Mouse (Mus musculus) cortical plate, adult 2 months (tissue): ENCODE measurements around the gene Ap1s3.

Experiments used
- CTCF ChIP-seq: fragments of 200-500 bp; IDR thresholded peaks from 2 replicates; pipeline ENCODE4 v1.5.1; 2011; ENCODE audit warnings: mild to moderate bottlenecking, control low read depth, low read length; ENCODE audit not compliant: insufficient read depth; ENCODE audit errors: extremely low read depth
- POLR2A ChIP-seq: fragments of 200-500 bp; IDR thresholded peaks from 2 replicates; pipeline ENCODE4 v1.6.1; 2011; ENCODE audit warnings: mild to moderate bottlenecking, low read length, control low read depth; ENCODE audit not compliant: insufficient read depth; ENCODE audit errors: extremely low read depth

DNA sequence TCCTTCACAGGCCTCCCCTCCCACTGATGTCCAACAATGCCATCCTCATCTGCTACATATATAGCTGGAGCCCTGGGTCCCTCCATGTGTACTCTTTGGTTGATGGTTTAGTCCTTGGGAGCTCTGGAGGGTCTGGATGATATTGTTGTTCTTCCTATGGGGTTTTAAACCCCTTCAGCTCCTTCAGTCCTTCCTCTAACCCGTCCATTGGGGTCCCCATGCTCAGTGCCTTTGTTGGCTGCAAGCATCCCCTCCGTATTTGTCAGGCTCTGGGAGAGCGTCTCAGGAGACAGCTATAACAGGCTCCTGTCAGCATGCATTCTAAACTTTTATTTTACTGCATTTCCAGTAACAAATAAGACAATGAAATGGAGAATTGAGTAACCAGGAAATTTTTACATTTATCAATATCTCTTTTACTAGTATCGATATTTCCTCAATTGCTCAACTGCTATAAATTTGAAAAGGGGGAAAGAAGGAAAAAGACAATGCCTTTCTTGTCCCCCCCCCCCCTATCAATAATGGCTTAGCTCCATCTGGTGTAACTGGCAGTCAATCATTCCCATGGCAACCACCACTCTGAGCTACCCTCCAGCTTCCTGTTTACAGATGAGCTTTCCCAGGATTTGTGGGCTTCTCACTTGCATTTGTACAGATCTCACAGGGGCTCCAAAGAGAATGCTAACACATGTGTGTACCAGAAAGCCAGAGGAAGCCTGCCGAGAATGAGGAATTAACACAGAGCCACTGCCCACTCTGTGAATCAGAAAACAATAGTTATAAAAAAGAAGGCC lies 73.2 kb downstream of the Ap1s3 start:
- TF ChIP-seq CTCF (no peak), POLR2A (no peak)
